Mouse (Mus musculus): ENCODE data around the gene Tns1. TPM values are rescaled to one million over a fixed set of nuclear protein-coding genes. Genes with fewer than 3 reads are reported as not detected.

Tns1 gene
- polyA plus RNA-seq, 1 experiment from 2014 or later: 23.1 TPM

- peak overlapping the region; percentile 96 for H3K27ac ChIP-seq
- no peaks in the 10 kb centered on the region for H3K27me3 ChIP-seq (replicated peaks)
- ATAC-seq: peak; percentile 90
- 7% methylated on average over 12 of the region's 12 CpGs for WGBS
- H3K9ac ChIP-seq: peak overlapping the region; percentile 51
- H3K36me3 ChIP-seq: no peaks in the 10 kb centered on the region
- peak overlapping the region; percentile 27 for H3K4me3 ChIP-seq (replicated peaks)
- peaks cover 50% of the 10 kb centered on the region for H3K4me1 ChIP-seq (replicated peaks)
- no peaks in the 10 kb centered on the region for H3K9me3 ChIP-seq
- H3K4me2 ChIP-seq (replicated peaks): peak overlapping the region; percentile 61
Measured at GRCm38 (mm10) chr1:73962668-73963371, 161.4 kb downstream of the Tns1 start.

- Histone ChIP-seq H3K27me3 (replicated peaks) (no peaks in the 10 kb centered on the region), H3K4me3 (replicated peaks) (peak overlapping the region; percentile 27; the same call in 1 of the 2 replicates), H3K4me1 (replicated peaks) (peaks cover 51% of the 10 kb centered on the region), H3K9ac (peak overlapping the region; percentile 51; the same call in 1 of the 2 replicates), H3K4me2 (replicated peaks) (peak overlapping the region; percentile 61), H3K27ac (peak overlapping the region; percentile 91; the same call in 1 of the 2 replicates), H3K9me3 (no peaks in the 10 kb centered on the region), H3K36me3 (no peaks in the 10 kb centered on the region)
- no peak for ATAC-seq
- 84% methylated on average over 5 of the region's 5 CpGs for WGBS
Measured at GRCm38 (mm10) chr1:73962049-73962448, 162.2 kb downstream of the Tns1 start.

- ATAC-seq: no peak
- no peaks in the 10 kb centered on the region for H3K36me3 ChIP-seq
- no peak overlapping the region for H3K27ac ChIP-seq
- no peak overlapping the region for H3K4me2 ChIP-seq (replicated peaks)
- no peaks in the 10 kb centered on the region for H3K9me3 ChIP-seq
- H3K9ac ChIP-seq: no peak overlapping the region
- peaks cover 57% of the 10 kb centered on the region for H3K4me1 ChIP-seq (replicated peaks)
- H3K4me3 ChIP-seq (replicated peaks): no peak overlapping the region
- 93% methylated on average over 10 of the region's 10 CpGs for WGBS
- no peaks in the 10 kb centered on the region for H3K27me3 ChIP-seq (replicated peaks)
Measured at GRCm38 (mm10) chr1:73959758-73960157, 164.5 kb downstream of the Tns1 start.

- Histone ChIP-seq H3K9me3 (no peaks in the 10 kb centered on the region), H3K4me1 (replicated peaks) (peaks cover 60% of the 10 kb centered on the region), H3K36me3 (no peaks in the 10 kb centered on the region), H3K9ac (no peak overlapping the region), H3K4me3 (replicated peaks) (no peak overlapping the region), H3K4me2 (replicated peaks) (no peak overlapping the region), H3K27me3 (replicated peaks) (no peaks in the 10 kb centered on the region), H3K27ac (no peak overlapping the region)
- ATAC-seq: no peak
- 81% methylated on average over 6 of the region's 6 CpGs for whole genome bisulfite sequencing
Measured at GRCm38 (mm10) chr1:73959344-73959743, 164.9 kb downstream of the Tns1 start.

GRCm38 (mm10) chr1:73958210-73958983, 165.9 kb downstream of the Tns1 start:
- no peak overlapping the region for H3K9ac ChIP-seq
- H3K4me3 ChIP-seq (replicated peaks): no peak overlapping the region
- 35% methylated on average over 9 of the region's 9 CpGs for WGBS
- no peaks in the 10 kb centered on the region for H3K36me3 ChIP-seq
- no peaks in the 10 kb centered on the region for H3K27me3 ChIP-seq (replicated peaks)
- H3K9me3 ChIP-seq: no peaks in the 10 kb centered on the region
- H3K27ac ChIP-seq: peak overlapping the region; percentile 57
- H3K4me1 ChIP-seq (replicated peaks): peaks cover 52% of the 10 kb centered on the region
- ATAC-seq: no peak
- no peak overlapping the region for H3K4me2 ChIP-seq (replicated peaks)

GRCm38 (mm10) chr1:73957428-73957827, 166.8 kb downstream of the Tns1 start:
- no peak overlapping the region for H3K4me3 ChIP-seq (replicated peaks)
- peaks cover 44% of the 10 kb centered on the region for H3K4me1 ChIP-seq (replicated peaks)
- H3K27ac ChIP-seq: no peak overlapping the region
- 72% methylated on average over 4 of the region's 4 CpGs for WGBS
- no peaks in the 10 kb centered on the region for H3K9me3 ChIP-seq
- no peak for ATAC-seq
- H3K9ac ChIP-seq: no peak overlapping the region
- H3K36me3 ChIP-seq: peaks cover 8% of the 10 kb centered on the region; the same call in 1 of the 2 replicates
- H3K4me2 ChIP-seq (replicated peaks): no peak overlapping the region
- H3K27me3 ChIP-seq (replicated peaks): no peaks in the 10 kb centered on the region

- 90% methylated on average over 1 of the region's 1 CpGs for WGBS
- no peak overlapping the region for H3K9ac ChIP-seq
- H3K27ac ChIP-seq: 0 out of 2 replicates have a peak overlapping the region, but pooled peaks have one; percentile 4
- no peaks in the 10 kb centered on the region for H3K9me3 ChIP-seq
- H3K36me3 ChIP-seq: peaks cover 8% of the 10 kb centered on the region; the same call in 1 of the 2 replicates
- no peak overlapping the region for H3K4me2 ChIP-seq (replicated peaks)
- no peak overlapping the region for H3K4me3 ChIP-seq (replicated peaks)
- no peaks in the 10 kb centered on the region for H3K27me3 ChIP-seq (replicated peaks)
- peaks cover 36% of the 10 kb centered on the region for H3K4me1 ChIP-seq (replicated peaks)
- no peak for ATAC-seq
Measured at GRCm38 (mm10) chr1:73956320-73956719, 167.9 kb downstream of the Tns1 start.

GRCm38 (mm10) chr1:73955259-73955842, 168.9 kb downstream of the Tns1 start:
- ATAC-seq: peak; percentile 59
- no peak overlapping the region for H3K4me3 ChIP-seq (replicated peaks)
- H3K9me3 ChIP-seq: no peaks in the 10 kb centered on the region
- no peaks in the 10 kb centered on the region for H3K27me3 ChIP-seq (replicated peaks)
- H3K4me1 ChIP-seq (replicated peaks): peaks cover 36% of the 10 kb centered on the region
- 0 out of 2 replicates have a peak overlapping the region, but pooled peaks have one; percentile 8 for H3K9ac ChIP-seq
- H3K4me2 ChIP-seq (replicated peaks): no peak overlapping the region
- 14% methylated on average over 4 of the region's 4 CpGs for WGBS
- peak overlapping the region; percentile 61 for H3K27ac ChIP-seq
- H3K36me3 ChIP-seq: peaks cover 8% of the 10 kb centered on the region; the same call in 1 of the 2 replicates

GRCm38 (mm10) chr1:73954614-73955013, 169.6 kb downstream of the Tns1 start:
- no peaks in the 10 kb centered on the region for H3K9me3 ChIP-seq
- H3K36me3 ChIP-seq: peaks cover 8% of the 10 kb centered on the region; the same call in 1 of the 2 replicates
- ATAC-seq: no peak; the same call in 1 of the 2 replicates
- H3K4me2 ChIP-seq (replicated peaks): no peak overlapping the region
- no peak overlapping the region for H3K4me3 ChIP-seq (replicated peaks)
- no peak overlapping the region for H3K9ac ChIP-seq
- H3K27ac ChIP-seq: peak overlapping the region; percentile 37
- H3K27me3 ChIP-seq (replicated peaks): no peaks in the 10 kb centered on the region
- 37% methylated on average over 4 of the region's 4 CpGs for WGBS
- H3K4me1 ChIP-seq (replicated peaks): peaks cover 33% of the 10 kb centered on the region

GRCm38 (mm10) chr1:73954015-73954408, 170.2 kb downstream of the Tns1 start:
- Histone ChIP-seq H3K4me1 (replicated peaks) (peaks cover 33% of the 10 kb centered on the region), H3K4me3 (replicated peaks) (no peak overlapping the region), H3K27me3 (replicated peaks) (no peaks in the 10 kb centered on the region), H3K36me3 (peaks cover 8% of the 10 kb centered on the region; the same call in 1 of the 2 replicates), H3K4me2 (replicated peaks) (no peak overlapping the region), H3K27ac (no peak overlapping the region), H3K9ac (no peak overlapping the region), H3K9me3 (no peaks in the 10 kb centered on the region)
- no peak for ATAC-seq
- WGBS: 94% methylated on average over 6 of the region's 6 CpGs

GRCm38 (mm10) chr1:73953317-73954014, 170.8 kb downstream of the Tns1 start:
- no peaks in the 10 kb centered on the region for H3K27me3 ChIP-seq (replicated peaks)
- H3K27ac ChIP-seq: no peak overlapping the region
- no peak overlapping the region for H3K4me3 ChIP-seq (replicated peaks)
- ATAC-seq: no peak
- WGBS: 89% methylated on average over 20 of the region's 20 CpGs
- peaks cover 8% of the 10 kb centered on the region; the same call in 1 of the 2 replicates for H3K36me3 ChIP-seq
- H3K9me3 ChIP-seq: no peaks in the 10 kb centered on the region
- H3K9ac ChIP-seq: no peak overlapping the region
- H3K4me2 ChIP-seq (replicated peaks): no peak overlapping the region
- H3K4me1 ChIP-seq (replicated peaks): peaks cover 30% of the 10 kb centered on the region
